Mouse (Mus musculus) liver, embryonic 11.5 days (tissue): ENCODE measurements at regions not wholly inside any gene's neighbourhood (a gene's known extent, or its start where the extent isn't known, plus 50 kb on each side); places are given as distances from the start of the nearest gene placed in this dataset.

Source experiments
- ATAC-seq: fragments of 200-750 bp; cut with Nextera tagmentation; replicated peaks from 2 replicates; pipeline ENCODE4 v1.8.0; 2017; ENCODE audit warnings: moderate number of reproducible peaks, mild to moderate bottlenecking, moderate TSS enrichment, moderate library complexity; ENCODE audit not compliant: low FRiP score
- DNase-seq: peaks from one replicate; pipeline ENCODE4 v3.0.0-alpha.2; 2017; ENCODE audit warnings: low spot score
- H3K27ac ChIP-seq: fragments of 300-500 bp; sonication (generic); 2 replicates; pipeline ENCODE4 v1.5.1; 2014; ENCODE audit warnings: mild to moderate bottlenecking, low read depth, low read length, control low read depth
- H3K27me3 ChIP-seq: fragments of 300-500 bp; sonication (generic); replicated peaks from 2 replicates; pipeline ENCODE4 v1.6.1; 2014; ENCODE audit warnings: low read length, mixed read lengths; ENCODE audit not compliant: control insufficient read depth, insufficient read depth
- H3K36me3 ChIP-seq: fragments of 300-500 bp; sonication (generic); 2 replicates; pipeline ENCODE4 v1.6.1; 2014; ENCODE audit warnings: mild to moderate bottlenecking, low read length, moderate library complexity, mixed read lengths; ENCODE audit not compliant: control insufficient read depth, insufficient read depth
- H3K4me1 ChIP-seq: fragments of 300-500 bp; sonication (generic); replicated peaks from 2 replicates; pipeline ENCODE4 v1.6.1; 2014; ENCODE audit warnings: low read length, mixed read lengths; ENCODE audit not compliant: control insufficient read depth, insufficient read depth
- H3K4me2 ChIP-seq: fragments of 300-500 bp; sonication (generic); 2 replicates; pipeline ENCODE4 v1.6.1; 2014; ENCODE audit warnings: mild to moderate bottlenecking, control low read depth, moderate library complexity
- H3K4me3 ChIP-seq: fragments of 300-500 bp; sonication (generic); 2 replicates; pipeline ENCODE4 v1.5.1; 2014; ENCODE audit warnings: low read depth, low read length, control low read depth
- H3K9ac ChIP-seq: fragments of 300-500 bp; sonication (generic); 2 replicates; pipeline ENCODE4 v1.6.1; 2014; ENCODE audit warnings: low read depth, low read length, control low read depth
- H3K9me3 ChIP-seq: fragments of 300-500 bp; sonication (generic); 2 replicates; pipeline ENCODE4 v1.6.1; 2016; ENCODE audit warnings: low read length, inconsistent platforms, mixed read lengths; ENCODE audit not compliant: control insufficient read depth
- WGBS: fragments of 180-500 bp; shearing (Covaris S2); extraction: QIAGEN DNeasy Blood & Tissue Kit; methylation state at CpG from one replicate; pipeline ENCODE4 v1.1.7; 2014; 5-methylcytosine and 5-hydroxymethylcytosine counted together

DNA sequence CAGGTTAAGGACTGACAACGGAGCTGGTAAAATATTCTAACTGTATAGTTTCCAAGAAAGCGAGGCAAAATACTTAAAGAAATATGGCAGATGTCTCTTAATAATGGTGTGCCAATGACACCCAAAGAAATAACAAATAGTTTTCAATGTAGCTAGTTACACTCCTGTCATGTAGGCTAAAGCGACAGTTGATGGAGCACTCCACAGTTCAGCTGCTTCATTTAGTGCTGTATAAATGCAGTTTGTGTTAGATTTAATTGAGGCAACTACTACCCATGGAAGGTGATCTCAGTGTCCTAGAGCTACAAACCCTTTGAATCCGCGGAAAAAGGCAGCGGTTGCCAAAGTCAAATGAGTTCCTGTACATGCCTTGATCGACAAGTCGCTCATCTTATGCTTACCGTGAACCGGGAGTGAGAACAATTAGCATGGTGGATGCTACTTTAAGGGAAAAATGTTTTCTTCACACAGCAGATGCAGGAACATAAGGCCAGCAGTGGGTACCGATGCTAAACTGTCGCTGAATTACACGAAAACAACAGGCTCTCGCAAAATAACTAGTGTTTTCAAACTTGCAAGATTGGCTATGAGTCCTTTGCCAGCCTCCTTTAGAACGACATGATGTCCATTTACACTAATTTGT lies 961.4 kb downstream of the Mat2b start:
- Histone ChIP-seq H3K9ac (no peak overlapping the region), H3K4me1 (no peaks in the 10 kb centered on the region), H3K4me3 (no peak overlapping the region), H3K27me3 (no peaks in the 10 kb centered on the region), H3K36me3 (no peaks in the 10 kb centered on the region), H3K4me2 (no peak overlapping the region), H3K9me3 (no peaks in the 10 kb centered on the region), H3K27ac (no peak overlapping the region)
- 88% methylated on average over 15 of the region's 15 CpGs for WGBS
- no peak for DNase-seq
- no peak for ATAC-seq

DNA sequence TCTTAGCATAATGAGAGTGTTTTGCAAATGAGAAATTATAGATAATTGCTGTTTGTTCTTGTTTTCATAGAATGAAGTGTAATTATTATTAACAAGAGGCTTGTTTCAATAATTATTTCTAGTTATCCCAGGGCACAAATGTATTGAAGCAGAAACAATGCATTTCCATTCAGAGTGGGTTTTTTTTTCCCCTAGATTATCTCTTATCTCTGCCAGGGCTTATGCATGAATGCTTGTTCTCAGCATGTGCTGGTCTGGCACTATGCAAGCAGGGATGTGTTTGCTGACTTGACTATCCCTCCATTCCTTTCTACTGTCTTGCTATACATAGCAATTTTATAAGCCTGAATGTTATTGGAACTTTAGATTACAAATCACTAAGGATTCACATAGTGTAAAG lies 971.4 kb downstream of the Mat2b start:
- H3K36me3 ChIP-seq, result no peaks in the 10 kb centered on the region
- no peak overlapping the region for H3K9ac ChIP-seq
- no peaks in the 10 kb centered on the region for H3K27me3 ChIP-seq
- no peaks in the 10 kb centered on the region for H3K9me3 ChIP-seq
- no peaks in the 10 kb centered on the region for H3K4me1 ChIP-seq
- H3K4me3 ChIP-seq, result no peak overlapping the region
- ATAC-seq (no peak), DNase-seq (no peak)
- H3K4me2 ChIP-seq, result no peak overlapping the region
- no peak overlapping the region for H3K27ac ChIP-seq

DNA sequence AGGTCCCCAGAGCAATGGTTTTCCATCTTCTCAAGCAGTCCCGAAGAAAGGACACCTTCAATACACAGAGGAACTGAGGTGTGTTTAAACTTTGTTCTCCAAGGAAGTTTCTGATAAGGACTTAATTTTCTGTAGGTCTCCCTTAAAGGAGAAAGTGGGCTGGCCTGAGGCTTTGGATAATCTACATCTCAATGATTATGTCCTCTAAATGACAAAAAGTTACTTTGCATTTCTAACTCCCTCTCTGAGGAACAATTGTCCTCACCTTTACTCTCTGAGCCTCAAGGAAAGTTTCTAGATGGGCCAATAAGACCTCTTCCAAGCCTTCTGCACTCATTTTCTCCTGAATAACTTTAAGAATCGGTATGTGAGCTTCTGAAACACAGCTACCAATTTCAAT lies 1016.5 kb downstream of the Mat2b start:
- DNase-seq (no peak), ATAC-seq (no peak)
- Histone ChIP-seq H3K9ac (no peak overlapping the region), H3K27ac (no peak overlapping the region), H3K4me2 (no peak overlapping the region), H3K9me3 (no peaks in the 10 kb centered on the region), H3K4me1 (no peaks in the 10 kb centered on the region), H3K27me3 (no peaks in the 10 kb centered on the region), H3K4me3 (no peak overlapping the region), H3K36me3 (no peaks in the 10 kb centered on the region)
- WGBS, result 72% methylated on average over 2 of the region's 2 CpGs

DNA sequence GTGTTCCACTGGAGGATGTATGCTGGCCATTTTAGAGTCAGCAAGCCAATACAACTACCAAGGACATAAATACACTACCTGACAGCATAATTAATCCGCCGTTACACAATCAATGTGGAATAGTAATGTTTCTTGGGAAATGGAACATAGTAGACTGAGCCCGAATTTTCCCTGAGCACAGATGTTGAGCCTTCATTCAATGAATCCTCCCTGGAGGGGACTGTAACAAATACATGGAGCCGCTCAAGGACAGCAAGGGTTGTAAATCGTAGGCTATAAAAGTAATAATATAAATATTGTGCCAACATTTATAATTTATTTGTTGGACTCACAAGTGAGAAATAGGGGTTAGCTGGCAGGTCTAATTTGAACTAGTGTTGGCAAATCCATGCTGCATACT lies 1041.4 kb downstream of the Mat2b start:
- Histone ChIP-seq H3K27ac (no peak overlapping the region), H3K4me1 (no peaks in the 10 kb centered on the region), H3K4me3 (no peak overlapping the region), H3K36me3 (no peaks in the 10 kb centered on the region), H3K9ac (no peak overlapping the region), H3K27me3 (no peaks in the 10 kb centered on the region), H3K9me3 (no peaks in the 10 kb centered on the region), H3K4me2 (no peak overlapping the region)
- ATAC-seq, result no peak
- WGBS, result 86% methylated on average over 5 of the region's 5 CpGs
- DNase-seq, result no peak

DNA sequence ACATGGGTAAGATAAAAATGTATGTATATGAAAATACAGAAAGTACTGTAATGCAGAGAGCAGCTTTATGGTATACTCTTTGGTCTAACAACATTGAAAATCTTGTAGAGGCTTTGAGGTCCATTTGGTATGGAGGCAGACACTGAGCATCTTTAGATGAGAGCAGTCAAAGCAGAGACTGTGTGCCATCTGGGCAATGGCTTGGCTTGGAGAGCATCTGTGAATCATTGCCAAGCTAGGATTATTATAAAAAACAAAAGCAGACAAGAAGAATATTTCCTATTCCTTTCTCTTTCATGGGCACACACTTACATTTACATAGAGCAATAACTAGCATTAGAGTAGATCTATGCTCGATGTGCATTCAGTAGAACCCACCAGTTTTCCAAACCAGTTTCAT lies 1075.6 kb downstream of the Mat2b start:
- DNase-seq (no peak), ATAC-seq (no peak)
- no peaks in the 10 kb centered on the region for H3K36me3 ChIP-seq
- no peaks in the 10 kb centered on the region for H3K9me3 ChIP-seq
- H3K4me1 ChIP-seq, result no peaks in the 10 kb centered on the region
- no peaks in the 10 kb centered on the region for H3K27me3 ChIP-seq
- no peak overlapping the region for H3K9ac ChIP-seq
- no peak overlapping the region for H3K27ac ChIP-seq
- WGBS, result 92% methylated on average over 1 of the region's 1 CpGs
- no peak overlapping the region for H3K4me3 ChIP-seq
- H3K4me2 ChIP-seq, result no peak overlapping the region

DNA sequence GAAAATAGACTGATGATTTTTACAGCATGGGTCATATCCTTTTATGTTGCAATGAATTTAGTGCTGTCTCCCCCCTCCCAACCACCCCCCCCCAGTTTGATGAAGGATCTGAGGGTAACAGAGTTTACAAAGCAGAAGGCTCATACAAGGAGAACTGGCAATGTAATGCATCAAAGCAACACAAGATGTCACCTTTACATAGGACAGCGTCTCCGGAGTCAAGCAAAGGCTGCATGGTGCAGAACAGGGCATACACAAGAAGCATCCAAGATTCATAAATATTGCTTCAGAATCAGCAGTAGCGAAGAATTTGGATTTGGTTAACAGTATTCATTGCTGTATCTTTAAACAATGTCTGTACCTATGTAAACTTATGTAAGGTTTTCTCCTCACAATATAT lies 1079.2 kb downstream of the Mat2b start:
- DNase-seq (no peak), ATAC-seq (no peak)
- Histone ChIP-seq H3K36me3 (no peaks in the 10 kb centered on the region), H3K9me3 (no peaks in the 10 kb centered on the region), H3K27me3 (no peaks in the 10 kb centered on the region), H3K9ac (no peak overlapping the region), H3K4me3 (no peak overlapping the region), H3K4me2 (no peak overlapping the region), H3K4me1 (no peaks in the 10 kb centered on the region), H3K27ac (no peak overlapping the region)
- 72% methylated on average over 3 of the region's 3 CpGs for WGBS

DNA sequence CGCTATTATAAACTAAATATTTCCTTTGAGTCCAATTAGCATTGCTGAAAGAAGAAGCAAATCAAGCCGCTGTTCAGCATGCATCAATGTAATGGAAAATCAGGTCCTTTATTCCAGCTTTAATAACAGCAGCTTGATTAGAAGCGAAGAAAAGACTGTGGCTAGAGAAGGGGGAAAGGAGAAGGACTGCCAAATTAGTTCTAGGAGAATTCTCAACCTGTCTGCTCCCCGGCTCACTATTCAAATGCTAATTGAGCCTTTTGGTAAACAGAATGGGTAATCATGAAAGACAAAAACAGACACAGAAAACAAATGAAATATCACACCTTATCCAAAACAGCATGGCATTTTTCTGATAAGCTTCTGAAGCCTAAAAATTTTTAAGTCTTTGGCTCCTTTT lies 1098.5 kb downstream of the Mat2b start:
- H3K27me3 ChIP-seq, result no peaks in the 10 kb centered on the region
- WGBS, result 35% methylated on average over 4 of the region's 4 CpGs
- H3K4me1 ChIP-seq, result no peaks in the 10 kb centered on the region
- DNase-seq (no peak), ATAC-seq (no peak)
- H3K4me2 ChIP-seq, result no peak overlapping the region
- no peak overlapping the region for H3K9ac ChIP-seq
- no peak overlapping the region for H3K4me3 ChIP-seq
- H3K9me3 ChIP-seq, result no peaks in the 10 kb centered on the region
- H3K27ac ChIP-seq, result no peak overlapping the region
- H3K36me3 ChIP-seq, result no peaks in the 10 kb centered on the region

DNA sequence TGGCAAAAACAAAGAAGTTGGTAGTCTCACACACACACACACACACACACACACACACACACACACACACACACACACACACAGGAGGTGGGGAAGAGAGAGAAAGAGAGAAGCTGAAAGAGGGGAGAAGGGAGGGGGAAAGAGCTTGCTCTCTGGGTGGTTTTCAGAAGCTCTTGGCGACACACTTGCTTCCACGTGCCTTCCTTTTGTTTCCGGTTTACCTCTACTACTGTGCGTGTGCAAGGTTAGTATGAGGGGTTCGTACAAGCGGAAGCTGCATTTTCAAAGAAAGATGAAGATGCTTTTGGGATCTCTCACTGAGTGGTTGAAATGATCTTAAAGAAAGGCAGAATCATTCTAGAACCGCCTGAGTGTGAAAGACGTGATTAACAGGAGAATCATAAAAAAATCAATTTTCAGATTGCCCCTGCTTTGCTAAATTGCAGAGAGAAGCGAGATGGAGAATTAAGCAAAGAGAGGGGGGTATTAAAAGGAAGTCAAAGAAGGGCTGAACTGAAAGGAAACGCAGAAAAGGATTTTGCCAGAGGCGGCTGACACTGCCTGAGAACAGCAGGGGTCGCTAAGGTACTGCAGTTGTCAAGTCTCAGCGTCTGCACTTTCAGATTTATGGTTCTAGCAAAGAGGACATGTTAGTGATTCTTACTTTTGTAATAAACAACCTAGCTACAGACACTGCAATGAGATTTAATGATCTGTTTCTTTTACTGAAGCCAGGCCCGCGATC lies 1106.2 kb downstream of the Mat2b start:
- Histone ChIP-seq H3K9ac (no peak overlapping the region), H3K4me1 (no peaks in the 10 kb centered on the region), H3K4me3 (no peak overlapping the region), H3K36me3 (no peaks in the 10 kb centered on the region), H3K9me3 (no peaks in the 10 kb centered on the region), H3K27me3 (no peaks in the 10 kb centered on the region), H3K4me2 (peak overlapping the region; percentile 4; the same call in 1 of the 2 replicates), H3K27ac (no peak overlapping the region)
- 21% methylated on average over 15 of the region's 15 CpGs for WGBS
- DNase-seq, result no peak
- no peak for ATAC-seq

DNA sequence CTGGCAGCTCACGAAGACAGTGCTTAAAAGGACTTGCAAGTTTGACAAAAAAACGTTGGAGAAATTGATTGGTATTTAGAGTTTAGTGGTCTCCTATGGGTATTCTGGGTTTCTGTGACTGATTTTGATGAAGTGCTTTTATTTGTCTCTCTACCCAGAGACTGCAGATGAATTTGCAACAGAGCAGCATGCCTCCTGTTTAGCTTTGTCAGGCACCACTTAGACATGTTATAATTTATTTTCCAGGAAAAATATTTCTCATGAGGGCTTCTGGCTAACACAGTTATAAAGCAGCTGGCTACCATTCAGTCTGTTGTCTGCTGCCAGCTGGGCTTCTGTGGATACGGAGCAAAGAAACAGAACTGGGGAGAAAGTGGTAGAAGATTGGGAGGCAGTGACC lies 1136.7 kb downstream of the Mat2b start:
- Histone ChIP-seq H3K27ac (no peak overlapping the region), H3K9ac (no peak overlapping the region), H3K4me3 (no peak overlapping the region), H3K9me3 (no peaks in the 10 kb centered on the region), H3K4me1 (no peaks in the 10 kb centered on the region), H3K27me3 (no peaks in the 10 kb centered on the region), H3K36me3 (no peaks in the 10 kb centered on the region), H3K4me2 (no peak overlapping the region)
- WGBS, result 51% methylated on average over 3 of the region's 3 CpGs
- ATAC-seq (no peak), DNase-seq (no peak)
